Mouse (Mus musculus): ENCODE data around the gene Lrpap1. TPM values are rescaled to one million over a fixed set of nuclear protein-coding genes. Genes with fewer than 3 reads are reported as not detected.

The Lrpap1 gene
- 104 and 121 TPM in 2 replicates for polyA plus RNA-seq (2012; rRNA removed; ENCODE audit: low replicate concordance)

DNA sequence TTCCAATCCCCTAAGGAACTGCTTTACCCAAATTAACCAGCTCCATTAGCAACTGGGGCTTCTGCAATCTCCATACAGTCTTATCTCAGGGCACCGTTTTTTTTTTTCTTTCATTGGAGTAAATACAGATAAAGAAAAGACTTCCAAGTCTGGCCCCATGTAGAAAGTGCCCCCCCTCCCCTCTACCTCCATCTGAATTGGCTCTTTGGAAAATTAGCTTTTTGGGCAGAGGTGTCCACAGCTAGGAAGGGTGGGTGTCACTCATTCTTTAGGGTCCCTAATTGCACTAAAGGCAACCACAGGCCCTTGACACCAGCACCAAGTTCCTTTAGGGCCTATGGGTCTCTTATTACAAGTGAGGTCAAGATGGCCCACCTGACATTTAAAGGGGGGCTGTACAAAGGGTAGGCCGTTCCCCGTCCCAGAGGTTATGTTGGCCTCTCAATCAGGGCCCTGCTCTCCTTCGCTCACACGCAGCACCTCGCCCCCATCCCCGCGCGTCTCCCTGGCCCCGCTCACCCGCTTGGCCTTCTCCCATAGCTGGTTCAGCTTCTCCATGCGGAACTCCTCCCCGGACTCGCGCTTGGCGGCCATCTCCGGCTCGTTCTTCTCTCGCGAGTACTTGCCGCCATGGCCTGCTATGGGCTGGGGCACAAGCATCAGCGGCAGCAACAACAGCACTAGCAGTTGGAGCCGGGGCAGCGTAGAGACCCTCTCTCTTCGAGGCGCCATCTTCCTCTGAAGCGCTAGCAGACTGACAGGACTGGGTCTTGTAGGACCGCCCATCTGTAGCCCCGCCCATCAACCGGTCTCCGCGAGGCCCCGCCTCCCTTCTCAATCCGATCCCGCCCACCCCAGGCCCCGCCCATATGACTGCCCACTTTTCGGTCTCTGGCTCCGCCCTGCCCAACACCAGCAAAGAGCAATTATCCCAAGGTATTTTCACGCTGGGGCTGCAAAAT is at the start of gene Lrpap1:
Gene Lrpap1 (minus strand): TSS at position 807 of the 962 bp plus-strand sequence.

DNA sequence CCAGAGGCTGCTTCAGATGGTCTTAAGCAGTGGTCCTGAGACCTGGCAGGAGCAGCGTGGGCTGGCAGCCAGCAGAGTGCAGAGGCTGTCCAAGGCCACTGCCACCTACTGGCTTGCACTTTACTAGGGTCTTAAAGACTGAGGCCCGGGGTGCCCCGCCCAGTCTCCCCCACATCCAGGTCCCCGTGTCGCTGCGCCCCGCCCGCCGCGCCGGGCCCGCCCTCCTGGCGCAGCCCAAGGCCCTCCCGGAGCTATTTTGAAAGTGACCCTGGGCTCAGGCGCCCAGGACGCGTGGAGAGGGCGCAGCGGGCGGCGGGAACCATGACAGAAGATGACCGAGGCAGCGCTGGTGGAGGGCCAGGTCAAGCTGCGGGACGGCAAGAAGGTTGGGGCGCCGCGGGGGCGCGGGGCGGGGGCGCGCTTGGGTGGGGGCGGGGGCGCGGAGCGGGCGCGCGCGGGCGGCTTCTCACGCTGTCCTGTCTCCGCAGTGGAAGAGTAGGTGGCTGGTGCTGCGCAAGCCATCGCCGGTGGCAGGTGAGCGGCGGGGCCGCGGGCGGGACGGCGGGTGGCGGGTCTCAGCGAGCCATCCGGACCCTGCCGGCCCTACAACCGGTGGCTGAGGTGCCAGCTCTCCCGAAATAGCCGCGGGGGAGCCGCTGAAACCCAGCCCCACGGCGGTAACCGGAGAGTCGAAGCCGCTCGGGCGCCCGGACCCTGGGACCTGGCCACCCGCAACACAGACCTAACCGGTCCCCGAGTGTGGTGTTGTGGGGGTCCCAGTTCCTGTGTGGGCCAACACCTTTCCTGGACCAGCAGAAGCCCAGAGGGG is 48.7 kb downstream of the Lrpap1 start, which contains the start of gene Dok7:
Gene Dok7 (plus strand): TSS at position 163 of the 829 bp plus-strand sequence.

Other genes starting within 250 kb of the Lrpap1 start
- gene Msantd1, start 197.8 kb downstream of the Lrpap1 start, polyA plus RNA-seq (2012; rRNA removed; ENCODE audit: low replicate concordance) = 2.5 and 3.9 TPM in 2 replicates
- gene Rgs12, start 156.3 kb downstream of the Lrpap1 start, polyA plus RNA-seq (2012; rRNA removed; ENCODE audit: low replicate concordance) = 22.5 and 29.8 TPM in 2 replicates
- 3.5 and 11.3 TPM in 2 replicates for gene Hgfac, start 64.3 kb downstream of the Lrpap1 start, polyA plus RNA-seq (2012; rRNA removed; ENCODE audit: low replicate concordance)
- gene Dok7, start 49.0 kb downstream of the Lrpap1 start, polyA plus RNA-seq (2012; rRNA removed; ENCODE audit: low replicate concordance) = 0.56 and 0.57 TPM in 2 replicates
- 0.44 and 1.9 TPM in 2 replicates for gene Adra2c, start 172.6 kb upstream of the Lrpap1 start, polyA plus RNA-seq (2012; rRNA removed; ENCODE audit: low replicate concordance)